Mouse (Mus musculus) embryonic facial prominence, embryonic 12.5 days (tissue): ENCODE results near the gene Gm5728. TPM values are rescaled to one million over a fixed set of nuclear protein-coding genes. Genes with fewer than 3 reads are reported as not detected.
"Not testable (repeated sequence)": the region's sequence is repeated elsewhere in the genome, so short reads cannot be mapped to it uniquely, and the experiment has no call there.

Experiments used
- ATAC-seq: fragments of 200-750 bp; cut with Nextera tagmentation; 2 replicates; pipeline ENCODE4 v1.8.0; 2017; ENCODE audit not compliant: insufficient number of reproducible peaks, insufficient read depth, low FRiP score, low TSS enrichment
- H3K27ac ChIP-seq: fragments of 300-500 bp; sonication (generic); 2 replicates; pipeline ENCODE4 v1.5.1; 2016; ENCODE audit warnings: mild to moderate bottlenecking
- H3K27me3 ChIP-seq: fragments of 300-500 bp; sonication (generic); 2 replicates; pipeline ENCODE4 v1.6.1; 2016; ENCODE audit warnings: mild to moderate bottlenecking, moderate library complexity
- H3K36me3 ChIP-seq: fragments of 300-500 bp; sonication (generic); 2 replicates; pipeline ENCODE4 v1.6.1; 2016; ENCODE audit warnings: mild to moderate bottlenecking
- H3K4me1 ChIP-seq: fragments of 300-500 bp; sonication (generic); 2 replicates; pipeline ENCODE4 v1.6.1; 2016
- H3K4me2 ChIP-seq: fragments of 300-500 bp; sonication (generic); replicated peaks from 2 replicates; pipeline ENCODE4 v1.6.1; 2016; ENCODE audit warnings: mild to moderate bottlenecking, moderate library complexity
- H3K4me3 ChIP-seq: fragments of 300-500 bp; sonication (generic); 2 replicates; pipeline ENCODE4 v1.5.1; 2016; ENCODE audit warnings: mild to moderate bottlenecking
- H3K9ac ChIP-seq: fragments of 300-500 bp; sonication (generic); 2 replicates; pipeline ENCODE4 v1.6.1; 2016; ENCODE audit warnings: mild to moderate bottlenecking, moderate library complexity
- H3K9me3 ChIP-seq: fragments of 300-500 bp; sonication (generic); 2 replicates; pipeline ENCODE4 v1.6.1; 2016; ENCODE audit warnings: mild to moderate bottlenecking, moderate library complexity
- WGBS: fragments of 180-500 bp; shearing (Covaris S2); methylation state at CpG from one replicate; pipeline ENCODE4 v1.1.7; 2016; 5-methylcytosine and 5-hydroxymethylcytosine counted together
- polyA plus RNA-seq: library from polyadenylated mRNA; unstranded; fragments of >200 nt; fragmentation: Nextera tagmentation; extraction: Ambion mirVana; gene quantifications from 2 replicates; pipeline ENCODE4 v1.2.1, GENCODE M21; 2016

Gene Gm5728
- not detected in 2 replicates for polyA plus RNA-seq

DNA sequence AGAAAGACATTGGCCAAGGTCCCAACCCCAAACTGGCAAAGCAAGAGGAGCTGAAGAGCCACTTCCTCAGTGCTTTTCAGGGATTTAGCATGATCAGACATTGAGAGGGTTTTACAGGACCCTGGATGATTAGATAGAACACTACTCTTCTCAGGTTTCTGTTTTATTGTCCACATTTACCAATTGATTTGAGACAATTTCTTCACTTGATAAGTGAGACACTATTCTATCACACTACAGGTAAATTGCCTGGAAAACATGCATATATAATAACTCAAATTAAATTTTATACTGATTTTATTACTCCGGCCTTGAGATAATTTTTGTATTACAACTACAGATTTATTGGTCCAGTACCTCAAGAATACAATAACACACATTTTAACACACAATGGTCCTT is at the start of gene Gm5728:
TSS of gene Gm5728 (minus strand) at position 101 of the 400 bp plus-strand sequence.
- H3K27me3 ChIP-seq, H3K36me3 ChIP-seq, H3K9me3 ChIP-seq, H3K4me3 ChIP-seq, H3K4me1 ChIP-seq, ATAC-seq, H3K9ac ChIP-seq, H3K4me2 ChIP-seq, H3K27ac ChIP-seq: not testable (repeated sequence)
- WGBS = no CpG with 5 or more reads among the region's 1 CpGs

DNA sequence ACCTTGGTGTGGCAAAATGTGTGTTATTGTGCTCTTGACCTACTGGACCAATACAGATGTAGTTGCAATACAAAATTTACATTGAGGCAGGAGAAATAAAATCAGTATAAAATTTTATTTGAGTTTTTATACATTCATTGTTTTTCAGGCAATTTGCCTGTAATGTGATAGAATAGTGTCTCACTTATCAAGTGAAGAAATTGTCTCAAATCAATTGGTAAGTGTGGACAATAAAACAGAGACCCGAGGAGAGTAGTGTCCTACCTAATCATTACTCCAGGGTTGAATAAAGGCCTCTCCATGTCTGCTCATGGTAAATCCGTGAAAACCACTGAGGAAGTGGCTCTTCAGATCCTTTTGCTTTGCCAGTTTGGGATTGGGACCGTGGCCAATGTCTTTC is 42.4 kb upstream of the Gm5728 start, which contains the start of gene Vmn1r100:
TSS of gene Vmn1r100 (plus strand) at position 301 of the 400 bp plus-strand sequence.
- H3K9ac ChIP-seq, ATAC-seq, H3K9me3 ChIP-seq, H3K27me3 ChIP-seq, H3K27ac ChIP-seq, H3K36me3 ChIP-seq, H3K4me3 ChIP-seq, H3K4me1 ChIP-seq, H3K4me2 ChIP-seq: not testable (repeated sequence)
- WGBS = no CpG with 5 or more reads among the region's 3 CpGs

DNA sequence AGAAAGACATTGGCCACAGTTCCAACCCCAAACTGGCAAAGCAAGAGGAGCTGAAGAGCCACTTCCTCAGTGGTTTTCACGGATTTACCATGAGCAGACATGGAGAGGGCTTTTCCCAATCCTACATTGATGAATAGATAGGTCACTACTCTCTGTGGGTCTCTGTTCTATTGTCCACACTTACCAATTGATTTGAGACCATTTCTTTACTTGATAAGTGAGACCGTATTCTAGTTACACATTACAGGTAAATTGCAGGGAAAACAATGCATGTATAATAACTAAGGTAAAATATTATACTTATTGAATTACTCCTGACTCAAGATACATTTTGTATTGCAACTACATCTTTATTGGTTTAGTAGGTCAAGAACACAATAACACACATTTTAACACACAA is 41.2 kb downstream of the Gm5728 start, which contains the start of gene Gm4133:
TSS of gene Gm4133 (minus strand) at position 101 of the 400 bp plus-strand sequence.
- H3K9me3 ChIP-seq, H3K9ac ChIP-seq, H3K4me3 ChIP-seq, H3K4me1 ChIP-seq, H3K27me3 ChIP-seq, H3K36me3 ChIP-seq, ATAC-seq, H3K27ac ChIP-seq, H3K4me2 ChIP-seq: not testable (repeated sequence)
- WGBS = no CpG with 5 or more reads among the region's 2 CpGs

Other genes starting within 250 kb of the Gm5728 start
- not detected in 2 replicates for gene Vmn1r93, start 236.3 kb downstream of the Gm5728 start, polyA plus RNA-seq
- not detected in 2 replicates for gene Vmn1r94, start 207.0 kb downstream of the Gm5728 start, polyA plus RNA-seq
- not detected in 2 replicates for gene Vmn1r95, start 181.7 kb downstream of the Gm5728 start, polyA plus RNA-seq
- gene Gm6164, start 169.8 kb downstream of the Gm5728 start, polyA plus RNA-seq = not detected in 2 replicates
- gene Gm4498, start 141.6 kb downstream of the Gm5728 start, polyA plus RNA-seq = not detected in 2 replicates
- not detected in 2 replicates for gene Gm5890, start 112.6 kb downstream of the Gm5728 start, polyA plus RNA-seq
- not detected in 2 replicates for gene Gm4133, start 41.3 kb downstream of the Gm5728 start, polyA plus RNA-seq
- gene Vmn1r100, start 42.5 kb upstream of the Gm5728 start, polyA plus RNA-seq = not detected in 2 replicates
- not detected in 2 replicates for gene Vmn1r101, start 67.2 kb upstream of the Gm5728 start, polyA plus RNA-seq
- not detected in 2 replicates for gene Gm10670, start 99.5 kb upstream of the Gm5728 start, polyA plus RNA-seq
- not detected in 2 replicates for gene Vmn1r103, start 135.1 kb upstream of the Gm5728 start, polyA plus RNA-seq
- not detected in 2 replicates for gene Vmn1r104, start 158.4 kb upstream of the Gm5728 start, polyA plus RNA-seq
- not detected in 2 replicates for gene Gm5726, start 170.3 kb upstream of the Gm5728 start, polyA plus RNA-seq
- not detected in 2 replicates for gene Gm4141, start 200.8 kb upstream of the Gm5728 start, polyA plus RNA-seq
- not detected in 2 replicates for gene Gm4513, start 223.6 kb upstream of the Gm5728 start, polyA plus RNA-seq